Mouse (Mus musculus) hindbrain, embryonic 11.5 days (tissue): Measurements from ENCODE around the gene March6. TPM values are rescaled to one million over a fixed set of nuclear protein-coding genes. Genes with fewer than 3 reads are reported as not detected.

ENCODE experiments used
- ATAC-seq: fragments of 200-750 bp; cut with Nextera tagmentation; 2 replicates; pipeline ENCODE4 v1.8.0; 2017; ENCODE audit warnings: mild to moderate bottlenecking, moderate TSS enrichment, moderate library complexity; ENCODE audit not compliant: low FRiP score
- DNase-seq: peaks from one replicate; pipeline ENCODE4 v3.0.0-alpha.2; 2015; ENCODE audit warnings: low spot score
- H3K27ac ChIP-seq: fragments of 300-500 bp; sonication (generic); 2 replicates; pipeline ENCODE4 v1.5.1; 2014; ENCODE audit warnings: mild to moderate bottlenecking, low read depth, low read length
- H3K27me3 ChIP-seq: fragments of 300-500 bp; sonication (generic); 2 replicates; pipeline ENCODE4 v1.6.1; 2014; ENCODE audit warnings: mild to moderate bottlenecking, low read length, moderate library complexity, mixed read lengths; ENCODE audit not compliant: control insufficient read depth, insufficient read depth
- H3K36me3 ChIP-seq: fragments of 300-500 bp; sonication (generic); 2 replicates; pipeline ENCODE4 v1.6.1; 2014; ENCODE audit warnings: mild to moderate bottlenecking, low read length, moderate library complexity, mixed read lengths; ENCODE audit not compliant: control insufficient read depth, insufficient read depth
- H3K4me1 ChIP-seq: fragments of 300-500 bp; sonication (generic); replicated peaks from 2 replicates; pipeline ENCODE4 v1.6.1; 2014; ENCODE audit warnings: low read length, mixed read lengths; ENCODE audit not compliant: control insufficient read depth, insufficient read depth
- H3K4me2 ChIP-seq: fragments of 300-500 bp; sonication (generic); replicated peaks from 2 replicates; pipeline ENCODE4 v1.6.1; 2014; ENCODE audit warnings: mild to moderate bottlenecking, low read depth, low read length
- H3K4me3 ChIP-seq: fragments of 300-500 bp; sonication (generic); 2 replicates; pipeline ENCODE4 v1.5.1; 2014; ENCODE audit warnings: low read depth, low read length
- H3K9ac ChIP-seq: fragments of 300-500 bp; sonication (generic); 2 replicates; pipeline ENCODE4 v1.6.1; 2014; ENCODE audit warnings: low read depth, low read length
- H3K9me3 ChIP-seq: fragments of 300-500 bp; sonication (generic); 2 replicates; pipeline ENCODE4 v1.6.1; 2016; ENCODE audit warnings: low read length; ENCODE audit not compliant: control insufficient read depth
- WGBS: fragments of 180-500 bp; shearing (Covaris S2); extraction: QIAGEN DNeasy Blood & Tissue Kit; methylation state at CpG from one replicate; pipeline ENCODE4 v1.1.7; 2014; 5-methylcytosine and 5-hydroxymethylcytosine counted together
- polyA plus RNA-seq: library from polyadenylated mRNA; unstranded; fragments of >200 nt; fragmentation: Nextera tagmentation; extraction: Ambion mirVana; gene quantifications from 2 replicates; pipeline ENCODE4 v1.2.1, GENCODE M21; 2014

March6 gene
- polyA plus RNA-seq, 1 experiment from 2014 or later: 46.3 TPM

- no peak for ATAC-seq
- Histone ChIP-seq H3K9me3 (no peaks in the 10 kb centered on the region), H3K4me3 (no peak overlapping the region), H3K9ac (no peak overlapping the region), H3K27ac (no peak overlapping the region), H3K4me2 (no peak overlapping the region), H3K36me3 (0 out of 2 replicates have a peak, but pooled peaks cover 3% of the 10 kb centered on the region), H3K27me3 (no peaks in the 10 kb centered on the region), H3K4me1 (no peaks in the 10 kb centered on the region)
- DNase-seq: no peak
- 97% methylated on average over 5 of the region's 5 CpGs for WGBS
Observed at GRCm38 (mm10) chr15:31456381-31456780, 74.5 kb downstream of the March6 start.

DNA sequence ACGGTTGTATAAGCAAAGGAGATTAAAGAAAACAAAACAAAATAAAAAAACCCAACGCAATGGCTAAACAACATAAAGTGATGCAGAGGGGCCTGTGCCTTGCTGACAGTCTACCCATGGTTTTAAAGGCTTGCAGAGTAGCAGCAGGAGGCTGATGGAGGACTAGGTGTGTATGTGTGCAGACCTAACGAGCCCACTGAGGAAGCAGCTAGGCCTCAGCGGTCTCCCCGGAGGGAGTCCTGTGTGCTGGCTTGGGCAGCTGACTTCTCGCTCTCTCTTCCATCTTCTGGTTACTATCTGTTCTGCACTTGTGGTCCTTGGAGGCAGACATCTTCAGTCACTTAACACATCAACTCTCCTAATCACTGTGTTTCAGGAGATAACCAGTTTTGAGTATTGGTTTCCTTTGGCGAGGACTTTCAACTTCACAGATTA is 76.0 kb downstream of the March6 start:
- DNase-seq (no peak), ATAC-seq (no peak)
- H3K36me3 ChIP-seq: 0 out of 2 replicates have a peak, but pooled peaks cover 3% of the 10 kb centered on the region
- H3K9ac ChIP-seq: no peak overlapping the region
- H3K4me2 ChIP-seq: no peak overlapping the region
- H3K27ac ChIP-seq: no peak overlapping the region
- WGBS: 76% methylated on average over 7 of the region's 7 CpGs
- no peaks in the 10 kb centered on the region for H3K27me3 ChIP-seq
- H3K4me3 ChIP-seq: no peak overlapping the region
- no peaks in the 10 kb centered on the region for H3K4me1 ChIP-seq
- no peaks in the 10 kb centered on the region for H3K9me3 ChIP-seq

GRCm38 (mm10) chr15:31454096-31454860 is 76.6 kb downstream of the March6 start:
- 58% methylated on average over 10 of the region's 10 CpGs for WGBS
- H3K27me3 ChIP-seq: no peaks in the 10 kb centered on the region
- no peak overlapping the region for H3K9ac ChIP-seq
- H3K4me3 ChIP-seq: peak overlapping the region; percentile 48
- H3K9me3 ChIP-seq: no peaks in the 10 kb centered on the region
- no peak for ATAC-seq
- no peak overlapping the region for H3K27ac ChIP-seq
- no peak for DNase-seq
- H3K36me3 ChIP-seq: 0 out of 2 replicates have a peak, but pooled peaks cover 3% of the 10 kb centered on the region
- no peaks in the 10 kb centered on the region for H3K4me1 ChIP-seq
- peak overlapping the region; percentile 60 for H3K4me2 ChIP-seq

DNA sequence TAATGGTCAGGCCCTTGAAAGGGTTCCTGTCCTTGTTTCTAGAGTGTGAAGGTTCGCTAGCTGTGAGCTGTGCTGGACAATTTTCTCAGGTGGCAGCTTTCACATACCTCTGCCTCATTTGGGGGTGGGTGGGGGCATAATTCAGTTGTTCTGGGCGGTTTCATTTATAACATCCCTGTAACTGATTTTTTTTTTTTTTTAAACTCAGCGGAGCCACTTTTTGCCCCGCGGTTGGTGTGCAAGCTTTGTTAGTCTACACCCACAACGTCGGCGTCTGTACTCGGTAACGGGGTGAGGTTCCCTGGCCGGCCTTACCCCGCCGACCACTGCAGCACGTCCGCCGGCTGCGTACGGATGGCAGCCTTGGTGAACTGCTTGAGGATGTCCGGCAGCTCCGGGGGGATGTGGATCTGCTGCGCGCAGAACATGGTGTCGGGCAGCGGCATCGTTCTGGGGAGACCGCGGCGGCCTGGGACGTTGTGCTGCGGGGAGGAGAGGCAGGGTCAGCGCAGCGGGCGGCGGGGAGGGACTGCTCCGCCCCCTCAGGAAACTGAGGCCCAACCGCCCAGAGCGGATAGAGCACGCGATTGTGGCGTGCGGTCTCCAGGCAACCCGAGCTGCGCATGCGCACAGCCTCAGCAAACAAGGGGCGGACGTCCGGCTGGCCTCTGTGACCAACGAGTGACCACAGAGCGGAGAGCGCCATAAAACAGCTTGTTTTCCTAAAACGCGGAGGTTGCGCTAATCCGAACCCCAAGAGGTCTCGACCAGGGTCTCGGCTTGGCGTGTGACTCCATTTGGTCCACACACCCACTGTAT is 77.5 kb downstream of the March6 start, which contains the start of gene Ropn1l:
Gene Ropn1l (minus strand): TSS at position 640 of the 819 bp plus-strand sequence.
- H3K9ac ChIP-seq: peak within 1 kb of the TSS; percentile 61
- H3K4me3 ChIP-seq: peak within 1 kb of the TSS; percentile 48
- ATAC-seq (peak; percentile 94), DNase-seq (peak; percentile 94)
- H3K4me2 ChIP-seq: peak within 1 kb of the TSS; percentile 60
- H3K36me3 ChIP-seq: 0 out of 2 replicates have a peak, but pooled peaks cover 3% of the 10 kb centered on the region
- no peaks in the 10 kb centered on the region for H3K4me1 ChIP-seq
- under 1% methylated on average over 57 of the region's 57 CpGs for WGBS
- no peaks in the 10 kb centered on the region for H3K27me3 ChIP-seq
- H3K27ac ChIP-seq: 0 out of 2 replicates have a peak within 1 kb of the TSS, but pooled peaks have one; percentile 37
- no peaks in the 10 kb centered on the region for H3K9me3 ChIP-seq

DNA sequence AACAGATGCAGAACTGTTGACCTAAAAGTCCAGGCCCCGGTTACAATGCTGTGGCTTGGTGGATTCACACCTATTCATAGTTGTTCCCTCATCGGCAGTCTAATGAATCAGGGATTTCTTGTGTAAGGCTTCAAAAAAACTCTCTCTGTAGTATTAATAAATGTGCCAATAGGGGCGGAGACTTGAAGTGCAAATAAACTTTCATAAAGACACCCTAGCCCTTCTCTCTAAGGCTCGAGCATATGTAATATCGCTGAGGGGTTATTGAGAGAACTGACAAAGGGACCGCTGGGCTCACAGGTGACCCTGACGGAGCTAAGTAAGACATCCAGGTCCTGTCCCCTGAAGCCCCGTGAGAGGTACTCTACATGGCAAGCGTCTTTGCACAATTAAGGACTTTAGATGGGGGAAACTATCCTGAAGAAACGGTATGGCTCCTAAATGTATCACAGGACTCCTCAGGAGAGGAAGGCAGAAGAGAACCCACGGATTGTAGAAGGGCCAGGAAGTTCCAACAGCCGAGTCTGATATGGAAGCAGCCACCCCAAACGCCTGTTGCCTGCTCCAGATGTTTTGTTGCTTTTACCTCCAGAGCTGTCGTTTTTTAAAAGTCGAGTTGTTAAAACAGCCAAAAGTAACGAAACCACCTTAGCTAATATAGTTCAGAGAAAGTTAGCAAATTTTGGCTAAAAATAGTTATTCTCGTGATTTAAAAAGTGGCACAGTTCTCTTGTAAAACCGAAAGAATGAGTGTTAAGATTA is 78.3 kb downstream of the March6 start:
- Histone ChIP-seq H3K4me2 (peak overlapping the region; percentile 60; the same call in 1 of the 2 replicates), H3K27ac (no peak overlapping the region), H3K9ac (peak overlapping the region; percentile 61; the same call in 1 of the 2 replicates), H3K36me3 (no peaks in the 10 kb centered on the region), H3K9me3 (no peaks in the 10 kb centered on the region), H3K27me3 (no peaks in the 10 kb centered on the region), H3K4me1 (no peaks in the 10 kb centered on the region), H3K4me3 (peak overlapping the region; percentile 48; the same call in 1 of the 2 replicates)
- ATAC-seq (no peak), DNase-seq (peak; percentile 16)
- 60% methylated on average over 18 of the region's 18 CpGs for WGBS

GRCm38 (mm10) chr15:31449772-31450171 is 81.1 kb downstream of the March6 start:
- Histone ChIP-seq H3K4me3 (no peak overlapping the region), H3K36me3 (no peaks in the 10 kb centered on the region), H3K4me2 (no peak overlapping the region), H3K4me1 (no peaks in the 10 kb centered on the region; the same call in 1 of the 2 replicates), H3K9ac (no peak overlapping the region), H3K9me3 (no peaks in the 10 kb centered on the region), H3K27me3 (no peaks in the 10 kb centered on the region), H3K27ac (no peak overlapping the region)
- 18% methylated on average over 2 of the region's 2 CpGs for WGBS
- no peak for ATAC-seq
- no peak for DNase-seq

DNA sequence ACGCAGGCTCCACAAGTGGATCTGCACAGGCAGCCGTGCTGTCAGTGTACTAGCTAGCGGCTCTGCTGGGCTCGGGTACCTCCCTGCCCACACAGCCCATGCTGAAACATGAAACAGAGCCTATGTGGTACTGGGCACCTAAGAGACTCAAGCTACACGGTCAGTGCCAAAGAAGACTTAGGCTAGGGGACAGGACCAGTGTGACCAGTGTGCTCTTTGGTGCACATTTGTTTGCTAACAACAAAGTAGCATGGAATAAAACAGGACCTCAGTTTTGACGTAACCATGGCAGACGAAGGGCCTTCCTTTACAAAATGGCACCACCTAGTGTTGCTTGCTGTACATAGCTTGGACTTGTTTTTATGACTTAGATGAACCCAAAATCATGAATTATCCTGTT is 83.7 kb downstream of the March6 start:
- H3K4me1 ChIP-seq: no peaks in the 10 kb centered on the region; the same call in 1 of the 2 replicates
- DNase-seq (peak; percentile 67), ATAC-seq (peak; percentile 14; the same call in 1 of the 2 replicates)
- 49% methylated on average over 7 of the region's 7 CpGs for WGBS
- H3K4me3 ChIP-seq: no peak overlapping the region
- no peaks in the 10 kb centered on the region for H3K27me3 ChIP-seq
- H3K27ac ChIP-seq: no peak overlapping the region
- no peaks in the 10 kb centered on the region for H3K9me3 ChIP-seq
- H3K4me2 ChIP-seq: no peak overlapping the region
- no peaks in the 10 kb centered on the region for H3K36me3 ChIP-seq
- H3K9ac ChIP-seq: no peak overlapping the region

DNA sequence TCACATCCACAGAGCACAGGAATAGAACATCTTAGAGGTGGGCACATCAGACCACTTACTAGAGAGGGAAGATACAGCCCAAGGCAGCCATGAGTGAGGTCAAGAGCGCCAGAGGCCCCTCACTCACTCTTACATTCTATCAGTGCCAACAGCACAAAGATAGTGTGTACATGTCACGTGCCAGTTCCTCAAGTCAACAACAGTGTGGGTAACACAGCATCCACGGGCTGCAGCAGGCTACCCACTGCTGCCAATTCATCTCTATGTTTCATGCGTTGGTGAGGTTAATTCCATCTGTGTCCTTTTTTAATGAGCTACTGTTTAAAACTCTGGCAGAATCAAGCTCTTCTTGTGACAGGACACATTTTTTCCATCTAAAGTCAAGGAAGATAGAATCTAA is 88.2 kb downstream of the March6 start:
- no peak for DNase-seq
- WGBS: 90% methylated on average over 4 of the region's 4 CpGs

More for the DNA sequence above, 88.2 kb downstream of the March6 start:
- ATAC-seq: no peak
- no peak overlapping the region for H3K27ac ChIP-seq
- H3K9me3 ChIP-seq: no peaks in the 10 kb centered on the region
- no peaks in the 10 kb centered on the region for H3K27me3 ChIP-seq
- H3K9ac ChIP-seq: no peak overlapping the region
- H3K4me1 ChIP-seq: no peaks in the 10 kb centered on the region; the same call in 1 of the 2 replicates
- no peaks in the 10 kb centered on the region for H3K36me3 ChIP-seq
- H3K4me3 ChIP-seq: no peak overlapping the region
- H3K4me2 ChIP-seq: no peak overlapping the region
